Mouse (Mus musculus) liver, adult 2 months (tissue): Measurements from ENCODE around the gene Ankrd23. TPM values are rescaled to one million over a fixed set of nuclear protein-coding genes. Genes with fewer than 3 reads are reported as not detected.
A peak's percentile ranks its signal among the peaks of the same experiment; 100 is the strongest.

Source experiments
- DNase-seq: peaks from one replicate; pipeline ENCODE4 v3.0.0-alpha.2; 2011; ENCODE audit warnings: low read depth, low spot score; ENCODE audit errors: extremely low read depth
- H3K27ac ChIP-seq: fragments of 200-500 bp; replicated peaks from 2 replicates; pipeline ENCODE4 v1.5.1; 2012; ENCODE audit warnings: low read depth, mild to moderate bottlenecking, control low read depth, inconsistent platforms, low read length; ENCODE audit not compliant: insufficient read depth
- H3K27me3 ChIP-seq: fragments of 200-500 bp; 2 replicates; pipeline ENCODE4 v1.6.1; 2012; ENCODE audit warnings: mild to moderate bottlenecking, moderate library complexity, low read length, inconsistent platforms; ENCODE audit not compliant: control insufficient read depth, insufficient read depth
- H3K36me3 ChIP-seq: fragments of 200-500 bp; 2 replicates; pipeline ENCODE4 v1.6.1; 2012; ENCODE audit warnings: low read length, inconsistent platforms; ENCODE audit not compliant: control insufficient read depth, insufficient read depth
- H3K4me1 ChIP-seq: fragments of 200-500 bp; 2 replicates; pipeline ENCODE4 v1.6.1; 2011; ENCODE audit warnings: low read length; ENCODE audit not compliant: control insufficient read depth, insufficient read depth
- H3K4me3 ChIP-seq: fragments of 200-500 bp; 2 replicates; pipeline ENCODE4 v1.5.1; 2011; ENCODE audit warnings: low read depth, mild to moderate bottlenecking, control low read depth, low read length, moderate library complexity; ENCODE audit not compliant: insufficient read depth
- H3K79me2 ChIP-seq: fragments of 200-500 bp; 2 replicates; pipeline ENCODE4 v1.6.1; 2012; ENCODE audit warnings: inconsistent platforms, mild to moderate bottlenecking, low read length, moderate library complexity; ENCODE audit not compliant: control insufficient read depth, insufficient read depth
- H3K9ac ChIP-seq: fragments of 200-500 bp; 2 replicates; pipeline ENCODE4 v1.6.1; 2012; ENCODE audit warnings: low read depth, mild to moderate bottlenecking, control low read depth, inconsistent platforms, low read length
- CTCF ChIP-seq: fragments of 200-500 bp; IDR thresholded peaks from 2 replicates; pipeline ENCODE4 v1.5.1; 2011; ENCODE audit warnings: low read depth, low read length, control low read depth
- POLR2A ChIP-seq: fragments of 200-500 bp; IDR thresholded peaks from 2 replicates; pipeline ENCODE4 v1.6.1; 2011; ENCODE audit warnings: low read length, control low read depth; ENCODE audit not compliant: insufficient read depth; ENCODE audit errors: extremely low read depth
- WGBS: fragments of 180-500 bp; shearing (Covaris S2); methylation state at CpG from one replicate; pipeline ENCODE4 v1.1.7; 2018; 5-methylcytosine and 5-hydroxymethylcytosine counted together
- polyA plus RNA-seq: library from polyadenylated mRNA; depleted of rRNA; stranded (reverse); fragments of >200 nt; gene quantifications from 2 replicates; pipeline ENCODE4 v1.2.3, GENCODE M21; 2012
- total RNA-seq: library from RNA; depleted of rRNA; stranded (reverse); fragments of >200 nt; gene quantifications from 2 replicates; pipeline ENCODE4 v1.2.3, GENCODE M21; 2014

Ankrd23 gene
- total and polyA plus RNA-seq, 2 experiments = 1.8 to 5.1 TPM

GRCm38 (mm10) chr1:36518259-36518658 lies 18.4 kb downstream of the Ankrd23 start:
- H3K36me3 ChIP-seq = peaks cover 6% of the 10 kb centered on the region; the same call in 1 of the 2 replicates
- TF ChIP-seq POLR2A (no peak), CTCF (no peak)

GRCm38 (mm10) chr1:36513718-36514117 lies 23.0 kb downstream of the Ankrd23 start:
- no peak for DNase-seq
- Histone ChIP-seq H3K27me3 (no peaks in the 10 kb centered on the region), H3K27ac (no peak overlapping the region), H3K36me3 (no peaks in the 10 kb centered on the region), H3K4me1 (peaks cover 8% of the 10 kb centered on the region), H3K9ac (no peak overlapping the region), H3K79me2 (peaks cover 8% of the 10 kb centered on the region; the same call in 1 of the 2 replicates), H3K4me3 (no peak overlapping the region)
- TF ChIP-seq POLR2A = no peak
- TF ChIP-seq CTCF = peak; percentile 58
- 83% methylated on average over 2 of the region's 2 CpGs for WGBS

More at GRCm38 (mm10) chr1:36518259-36518658, 18.4 kb downstream of the Ankrd23 start:
- Histone ChIP-seq H3K4me1 (peaks cover 2% of the 10 kb centered on the region), H3K27me3 (no peaks in the 10 kb centered on the region), H3K4me3 (no peak overlapping the region), H3K27ac (no peak overlapping the region), H3K9ac (no peak overlapping the region), H3K79me2 (peaks cover 6% of the 10 kb centered on the region; the same call in 1 of the 2 replicates)
- DNase-seq = no peak
- WGBS = 56% methylated on average over 3 of the region's 3 CpGs

GRCm38 (mm10) chr1:36513310-36513709 lies 23.4 kb downstream of the Ankrd23 start:
- H3K79me2 ChIP-seq = peaks cover 8% of the 10 kb centered on the region; the same call in 1 of the 2 replicates
- H3K27ac ChIP-seq = no peak overlapping the region
- no peak for TF ChIP-seq POLR2A
- TF ChIP-seq CTCF = no peak
- H3K9ac ChIP-seq = no peak overlapping the region
- H3K36me3 ChIP-seq = no peaks in the 10 kb centered on the region
- DNase-seq = peak; percentile 51
- no peak overlapping the region for H3K4me3 ChIP-seq
- H3K4me1 ChIP-seq = peaks cover 8% of the 10 kb centered on the region
- WGBS = 0% methylated on average over 1 of the region's 1 CpGs
- H3K27me3 ChIP-seq = no peaks in the 10 kb centered on the region

GRCm38 (mm10) chr1:36512966-36513280 lies 23.8 kb downstream of the Ankrd23 start:
- WGBS = 7% methylated on average over 16 of the region's 16 CpGs
- Histone ChIP-seq H3K9ac (peak overlapping the region; percentile 92), H3K4me3 (peak overlapping the region; percentile 90), H3K4me1 (peaks cover 8% of the 10 kb centered on the region), H3K27me3 (no peaks in the 10 kb centered on the region), H3K36me3 (no peaks in the 10 kb centered on the region), H3K79me2 (peaks cover 8% of the 10 kb centered on the region; the same call in 1 of the 2 replicates), H3K27ac (no peak overlapping the region)
- TF ChIP-seq POLR2A = no peak
- TF ChIP-seq CTCF = no peak
- DNase-seq = no peak

GRCm38 (mm10) chr1:36512089-36512965 lies 24.4 kb downstream of the Ankrd23 start:
- TF ChIP-seq POLR2A (no peak), CTCF (peak; percentile 41)
- Histone ChIP-seq H3K27ac (peak overlapping the region; percentile 81), H3K79me2 (peaks cover 8% of the 10 kb centered on the region; the same call in 1 of the 2 replicates), H3K36me3 (no peaks in the 10 kb centered on the region), H3K4me3 (peak overlapping the region; percentile 90), H3K4me1 (peaks cover 8% of the 10 kb centered on the region), H3K9ac (peak overlapping the region; percentile 92), H3K27me3 (no peaks in the 10 kb centered on the region)
- DNase-seq = no peak
- 12% methylated on average over 126 of the region's 126 CpGs for WGBS
